Mouse (Mus musculus) CH12F3 (cell line): Measurements from ENCODE around the gene Olfr1426.
"Not testable (repeated sequence)": the region's sequence is repeated elsewhere in the genome, so short reads cannot be mapped to it uniquely, and the experiment has no call there.

ENCODE experiments used
- in situ Hi-C: fragments of 300-500 bp; cut with MboI; formaldehyde crosslinking; loops from 2 replicates; pipeline ENCODE4 v1.14.3; 2020; ENCODE audit warnings: low sequenced_read_pairs

The Olfr1426 gene

GRCm38 (mm10) chr19:12091913-12092312, at the start of gene Olfr1426:
Olfr1426 (minus strand) TSS chr19:12092013.
- in situ Hi-C loops = no loop called here

GRCm38 (mm10) chr19:12134289-12134688, 42.5 kb upstream of the Olfr1426 start:
- in situ Hi-C loops = no loop called here

GRCm38 (mm10) chr19:12123103-12123502, 31.3 kb upstream of the Olfr1426 start, which contains the start of gene Olfr76:
Olfr76 (minus strand) TSS chr19:12123203.
- in situ Hi-C loops = no loop called here

GRCm38 (mm10) chr19:12116464-12116863, 24.7 kb upstream of the Olfr1426 start:
- in situ Hi-C loops = no loop called here

GRCm38 (mm10) chr19:12115797-12116196, 24.0 kb upstream of the Olfr1426 start, which contains the start of gene Olfr1428:
Olfr1428 (minus strand) TSS chr19:12115897.
- in situ Hi-C loops = no loop called here

- in situ Hi-C loops = no loop called here
Observed at GRCm38 (mm10) chr19:12113807-12114206, 22.0 kb upstream of the Olfr1426 start.

- in situ Hi-C loops = no loop called here
Observed at GRCm38 (mm10) chr19:12104541-12104940, 12.7 kb upstream of the Olfr1426 start.

GRCm38 (mm10) chr19:12103234-12103633, 11.4 kb upstream of the Olfr1426 start, which contains the start of gene Olfr1427:
Olfr1427 (minus strand) TSS chr19:12103334.
- in situ Hi-C loops = no loop called here

GRCm38 (mm10) chr19:12077631-12078030, 14.2 kb downstream of the Olfr1426 start, which contains the start of gene Olfr1425:
Olfr1425 (minus strand) TSS chr19:12077731.
- in situ Hi-C loops = not testable (repeated sequence)

GRCm38 (mm10) chr19:12069546-12069945, 22.3 kb downstream of the Olfr1426 start:
- in situ Hi-C loops = not testable (repeated sequence)

- in situ Hi-C loops = not testable (repeated sequence)
Observed at GRCm38 (mm10) chr19:12067806-12068205, 24.0 kb downstream of the Olfr1426 start.

- in situ Hi-C loops = not testable (repeated sequence)
Observed at GRCm38 (mm10) chr19:12062582-12062981, 29.2 kb downstream of the Olfr1426 start, which contains the start of gene Olfr1424. Olfr1424 (minus strand) TSS chr19:12062682.

GRCm38 (mm10) chr19:12043163-12043562, 48.6 kb downstream of the Olfr1426 start:
- in situ Hi-C loops = no loop called here

- in situ Hi-C loops = no loop called here
Observed at GRCm38 (mm10) chr19:12041217-12041616, 50.6 kb downstream of the Olfr1426 start, which contains the start of gene Olfr1423. Olfr1423 (minus strand) TSS chr19:12041317.

GRCm38 (mm10) chr19:12037727-12038126, 54.1 kb downstream of the Olfr1426 start:
- in situ Hi-C loops = no loop called here
